Mouse (Mus musculus) fat pad, adult 2 months (tissue): ENCODE measurements around the gene Hist1h4i.

Experiments used
- DNase-seq: peaks from one replicate; pipeline ENCODE4 v3.0.0-alpha.2; 2011; ENCODE audit warnings: low read depth, low spot score; ENCODE audit errors: extremely low read depth

Hist1h4i gene

GRCm38 (mm10) chr13:22037415-22037814 is 3.7 kb downstream of the Hist1h4i start:
- DNase-seq, result no peak

- no peak for DNase-seq
Observed at GRCm38 (mm10) chr13:22036986-22037385, 4.2 kb downstream of the Hist1h4i start.

GRCm38 (mm10) chr13:22036149-22036956 is 4.8 kb downstream of the Hist1h4i start:
- no peak for DNase-seq

GRCm38 (mm10) chr13:22035267-22036148 is 5.7 kb downstream of the Hist1h4i start, which contains the start of the genes Hist1h2ah and Hist1h2bk:
Gene Hist1h2ah, minus strand, starts transcription at chr13:22035568.
Gene Hist1h2bk, plus strand, starts transcription at chr13:22035870.
- peak; percentile 87 for DNase-seq

GRCm38 (mm10) chr13:22034443-22035266 is 6.5 kb downstream of the Hist1h4i start:
- no peak for DNase-seq

DNA sequence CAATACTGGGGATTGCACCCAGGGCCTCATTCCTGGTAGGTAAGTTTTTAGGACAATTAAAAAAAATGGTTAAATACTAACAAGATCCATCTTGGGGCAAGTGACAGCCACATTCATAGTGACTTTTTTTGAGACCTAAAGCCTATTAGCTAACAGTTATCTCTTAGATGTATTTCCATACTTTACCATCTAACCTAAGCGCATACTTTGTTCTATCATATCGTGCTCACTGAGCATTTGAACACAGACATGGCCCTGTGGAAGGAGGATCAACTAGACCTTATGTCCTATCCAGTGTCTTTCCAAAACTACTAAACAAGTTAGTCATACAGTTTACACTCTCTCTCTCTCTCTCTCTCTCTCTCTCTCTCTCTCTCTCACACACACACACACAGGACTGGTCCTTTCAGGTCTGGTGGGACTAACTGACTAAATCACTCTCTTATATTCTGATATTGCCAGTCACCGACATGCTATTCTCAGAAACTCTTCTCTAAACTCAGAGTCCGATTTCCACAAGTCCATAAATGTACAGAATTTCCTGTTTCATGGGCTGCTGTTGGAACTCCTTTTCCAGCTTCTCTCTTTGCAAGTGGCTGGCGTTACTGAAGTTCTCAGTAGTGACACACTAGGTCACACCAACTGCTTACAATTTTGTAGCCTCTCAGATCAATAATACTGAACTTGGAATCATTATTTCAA is 7.3 kb downstream of the Hist1h4i start:
- no peak for DNase-seq

- no peak for DNase-seq
Observed at GRCm38 (mm10) chr13:22030493-22030892, 10.7 kb downstream of the Hist1h4i start.

- no peak for DNase-seq
Observed at GRCm38 (mm10) chr13:22029928-22030327, 11.2 kb downstream of the Hist1h4i start.

- DNase-seq, result no peak
Observed at GRCm38 (mm10) chr13:22028673-22029460, 12.3 kb downstream of the Hist1h4i start.

DNA sequence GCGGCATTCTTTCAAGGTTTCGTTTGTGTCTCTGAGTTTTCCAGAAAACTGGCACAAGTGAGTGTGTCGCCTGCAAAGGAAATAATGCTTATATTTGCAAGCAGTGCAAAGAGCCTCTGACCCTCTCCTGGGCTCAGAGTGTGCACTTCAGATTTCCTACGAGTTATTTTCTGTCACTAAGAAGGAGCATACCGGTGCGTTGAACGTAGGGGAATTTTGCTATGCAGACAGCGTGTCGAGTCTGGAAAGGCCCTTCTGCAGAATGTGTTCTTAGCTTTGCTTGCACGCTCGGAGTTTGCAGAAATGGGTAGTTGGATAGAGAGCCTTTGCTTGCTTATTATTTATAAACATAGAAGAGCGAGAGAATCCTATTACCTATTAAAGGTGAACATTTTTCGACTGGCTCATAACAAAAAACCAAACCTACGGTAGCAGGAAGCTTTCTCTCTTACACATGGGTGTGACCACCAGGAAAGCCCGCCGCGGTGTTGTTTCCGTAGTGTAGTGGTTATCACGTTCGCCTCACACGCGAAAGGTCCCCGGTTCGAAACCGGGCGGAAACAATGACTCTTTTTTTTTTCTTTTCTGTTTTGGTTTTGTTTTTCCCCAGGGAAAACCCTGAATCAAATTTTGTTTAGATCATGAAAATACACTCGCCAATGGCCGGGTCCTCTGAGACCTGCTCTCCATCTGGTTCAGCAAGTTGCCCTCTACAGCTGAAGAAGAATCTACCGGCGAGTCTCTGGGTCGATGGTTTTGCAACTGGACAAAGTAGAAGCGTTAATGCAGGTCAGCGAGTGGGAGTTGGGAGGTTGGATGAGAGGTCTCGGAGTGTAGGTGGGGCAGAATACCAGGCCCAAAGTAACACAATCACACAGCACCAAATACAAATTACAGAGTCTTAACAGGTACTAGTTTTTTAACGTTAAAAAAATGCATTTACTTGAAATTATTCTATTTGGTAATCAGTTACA is 14.8 kb downstream of the Hist1h4i start:
- DNase-seq, result no peak

- DNase-seq, result no peak
Observed at GRCm38 (mm10) chr13:22022241-22022640, 18.9 kb downstream of the Hist1h4i start.

GRCm38 (mm10) chr13:22021581-22021980 is 19.6 kb downstream of the Hist1h4i start:
- no peak for DNase-seq

GRCm38 (mm10) chr13:22020901-22021339 is 20.2 kb downstream of the Hist1h4i start:
- no peak for DNase-seq

DNA sequence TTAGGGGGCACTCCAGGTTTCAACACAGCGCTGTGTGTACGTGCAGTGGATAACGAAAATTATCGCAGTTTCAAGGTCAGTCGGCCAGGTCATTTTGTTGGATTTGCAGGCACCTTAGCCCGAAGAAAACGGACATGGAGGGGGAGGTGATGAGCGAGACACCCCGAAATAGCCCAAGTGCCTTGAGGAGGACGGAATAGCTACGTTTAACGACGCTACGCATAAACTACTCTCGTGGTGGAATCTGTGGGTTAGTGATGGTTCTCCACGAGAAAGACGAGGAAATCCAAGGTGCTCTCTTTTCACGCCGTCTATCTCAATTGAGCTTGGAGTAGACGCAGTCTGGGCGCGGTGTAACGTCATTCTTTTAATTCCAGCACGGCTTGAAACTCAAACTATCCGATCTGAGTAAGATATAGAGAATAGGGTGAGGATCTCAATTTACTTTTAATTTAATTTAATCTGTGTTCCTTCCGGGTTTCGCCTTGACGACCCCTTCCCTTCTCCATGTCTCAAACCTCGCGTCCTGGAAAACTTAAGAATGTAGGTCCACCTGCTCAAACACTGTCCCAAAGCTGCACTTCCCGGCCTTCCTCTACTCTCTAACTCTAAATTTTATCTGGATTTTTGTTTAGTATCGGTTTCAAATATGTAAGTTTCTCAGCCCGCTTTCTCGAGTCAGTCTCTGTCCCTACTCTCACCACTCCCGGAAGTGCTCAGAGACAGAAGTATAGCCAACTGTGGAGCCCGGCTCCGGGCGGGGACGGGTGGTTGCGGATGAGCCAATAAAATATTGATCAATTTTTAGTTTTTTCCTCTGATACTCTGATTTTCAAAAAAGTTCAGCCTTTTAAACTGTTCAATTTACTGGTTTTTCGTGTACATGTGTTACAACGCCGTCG is 21.0 kb downstream of the Hist1h4i start:
- DNase-seq, result no peak

DNA sequence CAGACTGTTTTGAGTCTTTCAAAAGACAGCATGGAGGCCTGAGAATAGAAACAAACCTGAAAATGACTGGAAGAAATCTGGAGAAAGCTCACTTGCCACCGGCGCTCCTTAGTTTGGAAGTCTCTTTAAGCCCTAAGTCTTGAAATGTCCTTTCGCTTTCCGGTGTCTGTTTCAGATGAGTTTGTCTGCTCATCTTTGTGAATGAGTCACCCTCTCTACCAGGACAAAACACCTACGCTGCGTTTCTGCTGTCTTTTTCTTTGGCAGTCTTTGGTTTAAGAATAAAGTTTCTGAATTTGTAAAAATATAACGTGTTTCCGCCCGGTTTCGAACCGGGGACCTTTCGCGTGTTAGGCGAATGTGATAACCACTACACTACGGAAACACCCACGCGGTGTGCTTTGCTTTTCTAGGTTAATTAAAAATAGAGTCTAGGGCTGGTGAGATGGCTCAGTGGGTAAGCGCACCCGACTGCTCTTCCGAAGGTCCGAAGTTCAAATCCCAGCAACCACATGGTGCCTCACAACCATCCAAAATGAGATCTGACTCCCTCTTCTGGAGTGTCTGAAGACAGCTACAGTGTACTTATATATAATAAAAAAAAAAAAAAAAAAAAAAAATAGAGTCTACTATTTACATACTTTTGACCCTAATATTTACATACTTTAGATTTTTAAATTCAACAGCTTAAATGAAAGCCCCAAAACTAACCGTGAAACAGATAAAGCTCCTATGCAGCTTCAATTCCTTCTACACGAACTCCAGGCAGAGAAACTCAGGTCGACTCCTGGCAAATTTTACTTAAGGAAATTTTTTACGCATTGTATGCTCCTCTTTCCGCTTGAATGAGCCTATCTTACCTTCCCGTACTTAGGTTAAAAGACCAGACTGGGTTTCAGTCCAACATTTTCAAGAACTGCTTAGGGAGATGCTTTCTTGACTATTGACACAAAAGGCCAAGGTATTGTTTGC is 25.4 kb downstream of the Hist1h4i start:
- no peak for DNase-seq

DNA sequence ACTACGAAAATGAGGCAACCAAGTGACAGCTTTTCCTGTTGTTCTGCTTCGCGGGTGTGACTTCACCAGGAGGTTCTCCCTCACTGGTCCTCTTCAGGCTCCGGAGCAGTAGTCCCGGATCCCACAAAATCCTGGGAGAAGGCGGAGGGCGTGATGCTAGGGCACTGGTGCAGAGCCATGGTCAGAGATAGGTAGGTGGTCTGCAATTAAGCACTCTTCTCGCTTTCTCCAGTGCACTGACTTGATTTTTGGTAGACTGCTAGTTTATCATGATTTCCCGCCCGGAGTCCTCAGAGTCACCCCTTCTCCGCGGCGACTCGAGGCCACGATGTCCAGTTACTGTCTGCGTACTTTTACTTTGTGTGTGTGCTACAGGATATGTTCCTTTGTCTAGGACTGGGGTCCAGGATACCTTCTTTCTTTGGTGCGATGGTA is 26.7 kb downstream of the Hist1h4i start:
- no peak for DNase-seq
